Mouse (Mus musculus) ES-Bruce4 (cell line): ENCODE results near the gene Diexf. TPM values are rescaled to one million over a fixed set of nuclear protein-coding genes. Genes with fewer than 3 reads are reported as not detected.

Experiments
- H3K27ac ChIP-seq: 2 replicates; pipeline ENCODE4 v1.5.1; 2012; ENCODE audit warnings: low read length, inconsistent platforms; ENCODE audit not compliant: insufficient read depth
- H3K27me3 ChIP-seq: 2 replicates; pipeline ENCODE4 v1.6.1; 2012; ENCODE audit warnings: mild to moderate bottlenecking, low read length, inconsistent platforms; ENCODE audit not compliant: control insufficient read depth, poor library complexity, insufficient read depth, severe bottlenecking
- H3K36me3 ChIP-seq: 2 replicates; pipeline ENCODE4 v1.6.1; 2012; ENCODE audit warnings: inconsistent platforms, mild to moderate bottlenecking, low read length, moderate library complexity; ENCODE audit not compliant: control insufficient read depth, poor library complexity, insufficient read depth, severe bottlenecking
- H3K4me1 ChIP-seq: one replicate; pipeline ENCODE4 v1.8.1; 2011; ENCODE audit warnings: low read length; ENCODE audit not compliant: control insufficient read depth, insufficient read depth
- H3K4me3 ChIP-seq: 2 replicates; pipeline ENCODE4 v1.5.1; 2011; ENCODE audit warnings: low read depth, mild to moderate bottlenecking, low read length
- H3K9ac ChIP-seq: 2 replicates; pipeline ENCODE4 v1.6.1; 2012; ENCODE audit warnings: low read depth, mild to moderate bottlenecking, inconsistent platforms; ENCODE audit not compliant: poor library complexity, severe bottlenecking
- H3K9me3 ChIP-seq: replicated peaks from 2 replicates; pipeline ENCODE4 v1.6.1; 2012; ENCODE audit warnings: mild to moderate bottlenecking, low read length, inconsistent platforms; ENCODE audit not compliant: control insufficient read depth, poor library complexity, insufficient read depth, severe bottlenecking
- CTCF ChIP-seq: IDR thresholded peaks from one replicate; pipeline ENCODE4 v1.8.1; 2011; ENCODE audit warnings: low read depth, low read length
- EP300 ChIP-seq: IDR thresholded peaks from 2 replicates; pipeline ENCODE4 v1.6.1; 2011; ENCODE audit warnings: low read depth, low read length; ENCODE audit not compliant: insufficient read depth
- POLR2A ChIP-seq: IDR thresholded peaks from one replicate; pipeline ENCODE4 v1.8.1; 2011; ENCODE audit warnings: low read length; ENCODE audit not compliant: insufficient read depth
- polyA plus RNA-seq: library from polyadenylated mRNA; stranded (reverse); fragments of >200 nt; gene quantifications from 2 replicates; pipeline ENCODE4 v1.2.4, GENCODE M21; 2011; ENCODE audit warnings: low read depth; ENCODE audit not compliant: missing spikeins, insufficient read depth, insufficient read length

Diexf gene
- polyA plus RNA-seq, 1 experiment: 70.6 TPM

GRCm38 (mm10) chr1:193167746-193168145, 37.7 kb upstream of the Diexf start, which contains the start of gene A130010J15Rik:
Gene A130010J15Rik, plus strand, starts transcription at chr1:193168046.
- Histone ChIP-seq H3K9ac (no peak within 1 kb of the TSS), H3K4me3 (no peak within 1 kb of the TSS), H3K9me3 (no peaks in the 10 kb centered on the region), H3K4me1 (no peaks in the 10 kb centered on the region), H3K36me3 (no peaks in the 10 kb centered on the region), H3K27ac (no peak within 1 kb of the TSS), H3K27me3 (no peaks in the 10 kb centered on the region)
- TF ChIP-seq EP300: no peak
- no peak for TF ChIP-seq POLR2A
- no peak for TF ChIP-seq CTCF

GRCm38 (mm10) chr1:193160317-193161032, 30.4 kb upstream of the Diexf start:
- H3K9me3 ChIP-seq: no peaks in the 10 kb centered on the region
- TF ChIP-seq POLR2A (no peak), CTCF (no peak), EP300 (no peak)
- H3K36me3 ChIP-seq: no peaks in the 10 kb centered on the region
- no peaks in the 10 kb centered on the region for H3K27me3 ChIP-seq
- no peaks in the 10 kb centered on the region for H3K4me1 ChIP-seq
- H3K27ac ChIP-seq: no peak overlapping the region
- no peak overlapping the region for H3K9ac ChIP-seq
- no peak overlapping the region for H3K4me3 ChIP-seq

- Histone ChIP-seq H3K36me3 (no peaks in the 10 kb centered on the region), H3K9me3 (no peaks in the 10 kb centered on the region), H3K27ac (no peak overlapping the region), H3K4me1 (no peaks in the 10 kb centered on the region), H3K4me3 (no peak overlapping the region), H3K9ac (no peak overlapping the region), H3K27me3 (no peaks in the 10 kb centered on the region)
- TF ChIP-seq CTCF (no peak), EP300 (no peak), POLR2A (no peak)
These were observed 29.5 kb upstream of the Diexf start for GRCm38 (mm10) chr1:193159613-193160012.

- H3K27ac ChIP-seq: no peak overlapping the region
- no peaks in the 10 kb centered on the region for H3K4me1 ChIP-seq
- no peaks in the 10 kb centered on the region for H3K36me3 ChIP-seq
- H3K9ac ChIP-seq: no peak overlapping the region
- no peaks in the 10 kb centered on the region for H3K27me3 ChIP-seq
- H3K4me3 ChIP-seq: no peak overlapping the region
- H3K9me3 ChIP-seq: no peaks in the 10 kb centered on the region
- no peak for TF ChIP-seq CTCF
- TF ChIP-seq EP300: no peak
- TF ChIP-seq POLR2A: no peak
These were observed 29.1 kb upstream of the Diexf start for GRCm38 (mm10) chr1:193159163-193159562.

DNA sequence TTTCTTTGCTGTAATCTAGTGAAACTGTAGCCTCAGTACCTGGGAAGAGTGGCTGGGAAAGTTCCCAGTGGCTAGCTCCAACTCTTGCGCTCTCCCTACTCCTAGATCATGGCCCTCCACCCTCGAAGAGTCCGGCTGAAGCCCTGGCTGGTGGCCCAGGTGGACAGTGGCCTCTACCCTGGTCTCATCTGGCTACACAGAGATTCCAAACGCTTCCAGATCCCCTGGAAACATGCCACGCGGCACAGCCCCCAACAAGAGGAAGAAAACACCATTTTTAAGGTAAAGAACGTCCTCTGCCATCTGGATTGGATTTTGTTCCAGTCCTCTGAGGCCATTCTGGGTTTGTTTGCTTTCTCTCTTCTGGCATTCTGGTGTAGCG, 27.0 kb upstream of the Diexf start:
- Histone ChIP-seq H3K4me3 (no peak overlapping the region), H3K9ac (no peak overlapping the region), H3K4me1 (no peaks in the 10 kb centered on the region), H3K36me3 (no peaks in the 10 kb centered on the region), H3K27ac (no peak overlapping the region), H3K9me3 (no peaks in the 10 kb centered on the region), H3K27me3 (no peaks in the 10 kb centered on the region)
- TF ChIP-seq EP300 (no peak), POLR2A (no peak), CTCF (no peak)

DNA sequence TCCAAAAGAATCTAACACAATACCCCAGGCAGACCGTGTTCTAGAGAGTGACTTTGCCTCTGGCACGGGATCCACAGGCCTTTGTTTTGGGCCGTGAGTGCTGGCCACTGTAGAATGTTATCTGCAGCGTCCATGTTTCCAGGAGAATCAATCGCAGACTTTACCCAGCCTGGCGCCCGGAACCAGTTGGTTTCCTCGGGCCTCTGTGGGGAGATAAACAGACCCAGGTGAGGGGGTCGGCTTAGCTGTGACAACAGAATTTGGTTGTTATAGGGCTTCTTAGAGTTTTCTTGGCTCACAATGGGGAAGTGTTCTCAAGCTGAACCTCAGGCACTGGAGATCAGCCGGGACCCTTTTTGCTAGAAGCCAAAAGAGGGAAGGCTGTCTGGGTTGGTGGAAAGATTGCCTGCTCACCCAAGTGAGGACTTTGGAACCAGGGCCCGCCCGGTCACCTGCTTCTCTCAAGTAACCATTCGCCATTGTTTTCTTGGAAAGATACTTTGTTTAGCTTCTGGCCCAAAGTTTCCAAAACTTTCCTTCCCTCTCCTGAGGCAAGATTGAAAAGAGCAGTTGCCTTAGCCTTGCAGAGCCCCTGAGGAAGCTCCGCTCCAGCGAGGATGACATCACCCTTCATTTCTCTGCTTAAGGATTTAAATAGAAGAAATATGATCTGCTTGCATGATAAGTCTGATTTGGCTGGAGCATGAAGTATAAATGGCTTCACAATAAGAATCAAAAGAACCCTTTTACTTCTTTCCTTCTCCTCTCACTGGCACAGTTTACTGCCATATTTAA, 26.4 kb upstream of the Diexf start:
- Histone ChIP-seq H3K4me1 (no peaks in the 10 kb centered on the region), H3K27me3 (no peaks in the 10 kb centered on the region), H3K27ac (no peak overlapping the region), H3K9me3 (no peaks in the 10 kb centered on the region), H3K9ac (no peak overlapping the region), H3K36me3 (no peaks in the 10 kb centered on the region), H3K4me3 (no peak overlapping the region)
- no peak for TF ChIP-seq EP300
- no peak for TF ChIP-seq CTCF
- no peak for TF ChIP-seq POLR2A
